Comparison of ENCODE assay signal across 10 mouse cellular contexts in the genomic region with DNA sequence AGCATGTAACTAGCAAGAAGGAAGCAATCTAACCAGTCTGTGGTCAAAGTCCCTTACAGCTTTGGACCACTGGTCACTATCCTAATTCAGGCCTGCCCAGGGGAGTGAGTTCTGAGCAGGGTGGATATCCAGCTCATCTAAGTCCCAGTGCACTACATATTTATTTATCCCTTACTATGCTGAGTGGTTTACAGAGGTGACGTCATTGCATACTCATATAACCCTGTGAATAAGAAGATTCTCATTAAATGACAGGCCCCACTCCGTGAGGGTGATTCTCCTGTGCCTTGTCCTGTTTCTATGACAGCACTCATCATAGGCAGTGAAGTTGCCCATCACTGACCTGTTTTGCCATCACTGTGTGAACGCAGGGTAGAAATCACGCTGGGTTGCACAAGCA. TPM values are rescaled to one million over a fixed set of nuclear protein-coding genes. Genes with fewer than 3 reads are reported as not detected.
A peak's percentile ranks its signal among the peaks of the same experiment; 100 is the strongest.
DNase-seq lines count a peak whose midpoint lies in the region; ATAC-seq and TF ChIP-seq lines count a peak whose summit lies in the region.
"Had no signal": no experiment of that assay in that cellular context is flagged by ENCODE, and none has a peak within 500 bp of the region (broad histone marks: within the 10 kb centered on the region; RNA-seq: fewer than 3 reads in every experiment).

No protein-coding gene starts in this region.

- H3K9me3 ChIP-seq in lung, embryonic 16.5 days (ENCODE audit: control insufficient read depth, low read length), result no peaks in the 10 kb centered on the region
- no peaks in the 10 kb centered on the region for H3K9me3 ChIP-seq in intestine, postnatal 0 days (ENCODE audit: control insufficient read depth)
- H3K9me3 ChIP-seq in stomach, postnatal 0 days (ENCODE audit: control insufficient read depth, low read length), result no peaks in the 10 kb centered on the region

- H3K9ac ChIP-seq in lung, embryonic 16.5 days (ENCODE audit: low read length), result no peak overlapping the region
- no peak overlapping the region for H3K9ac ChIP-seq in intestine, postnatal 0 days (ENCODE audit: low read depth, low read length)
- no peak overlapping the region for H3K9ac ChIP-seq in stomach, postnatal 0 days (ENCODE audit: low read length)

- ATAC-seq in lung, embryonic 16.5 days (ENCODE audit: low read depth), result no peak
- peak; percentile 7; the same call in 1 of the 2 replicates for ATAC-seq in intestine, postnatal 0 days
- ATAC-seq in stomach, postnatal 0 days (ENCODE audit: low FRiP score, low TSS enrichment), result no peak
- ATAC-seq in erythroblast, adult 5-6 weeks (replicated peaks; ENCODE audit: low FRiP score, poor library complexity, severe bottlenecking), result no peak

- no peak for DNase-seq in cerebellum, adult 2 months
- DNase-seq in cerebellum, postnatal 10 days, result no peak
- no peak for DNase-seq in lung, adult 2 months
- DNase-seq in stomach, postnatal 0 days (ENCODE audit: low spot score), result no peak
- no peak for DNase-seq in frontal cortex, postnatal 36 days (ENCODE audit: low spot score in 2 of 2)
- DNase-seq: cerebellum, adult 11 months had no signal

- no peak for TF ChIP-seq EP300 in stomach, postnatal 0 days (optimal IDR thresholded peaks at IDR 0.05)

- H3K36me3 ChIP-seq in lung, embryonic 16.5 days (ENCODE audit: control insufficient read depth, insufficient read depth, low read length), result peaks cover 18% of the 10 kb centered on the region
- H3K36me3 ChIP-seq in intestine, postnatal 0 days (ENCODE audit: control insufficient read depth, insufficient read depth), result peaks cover 46% of the 10 kb centered on the region
- H3K36me3 ChIP-seq in stomach, postnatal 0 days (ENCODE audit: control insufficient read depth, insufficient read depth, low read length), result peaks cover 22% of the 10 kb centered on the region

- no peaks in the 10 kb centered on the region for H3K27me3 ChIP-seq in cerebellum, adult 2 months (ENCODE audit: control insufficient read depth, insufficient read depth, low read length)
- no peaks in the 10 kb centered on the region for H3K27me3 ChIP-seq in lung, embryonic 16.5 days (ENCODE audit: control insufficient read depth, insufficient read depth, low read depth, low read length)
- no peaks in the 10 kb centered on the region for H3K27me3 ChIP-seq in intestine, postnatal 0 days (replicated peaks; ENCODE audit: control insufficient read depth, insufficient read depth, low read length)
- H3K27me3 ChIP-seq in stomach, postnatal 0 days (ENCODE audit: control insufficient read depth, insufficient read depth, low read length), result no peaks in the 10 kb centered on the region

- no peak for TF ChIP-seq POLR2A in cerebellum, adult 2 months (IDR thresholded peaks at IDR 0.05; ENCODE audit: borderline replicate concordance, insufficient read depth, low read length)
- TF ChIP-seq POLR2A in lung, adult 2 months (IDR thresholded peaks at IDR 0.05; ENCODE audit: borderline replicate concordance, extremely low read depth, low read depth, low read length), result no peak

- H3K27ac ChIP-seq in cerebellum, adult 2 months (ENCODE audit: insufficient read depth, low read length), result peak overlapping the region; percentile 40; the same call in 1 of the 2 replicates
- peak overlapping the region; percentile 70 for H3K27ac ChIP-seq in lung, embryonic 16.5 days (ENCODE audit: low read length)
- peak overlapping the region; percentile 64; the same call in 1 of the 2 replicates for H3K27ac ChIP-seq in intestine, postnatal 0 days (ENCODE audit: low read depth, low read length)
- peak overlapping the region; percentile 93 for H3K27ac ChIP-seq in stomach, postnatal 0 days (replicated peaks)

- WGBS in cerebellum, adult 2 months, result 58% methylated on average over 4 of the region's 4 CpGs
- WGBS in lung, embryonic 16.5 days, result 62% methylated on average over 4 of the region's 4 CpGs
- 62% methylated on average over 4 of the region's 4 CpGs for WGBS in lung, adult 2 months
- WGBS in intestine, postnatal 0 days, result 67% methylated on average over 4 of the region's 4 CpGs
- WGBS in stomach, postnatal 0 days, result 68% methylated on average over 4 of the region's 4 CpGs

- no peak overlapping the region for H3K4me3 ChIP-seq in cerebellum, adult 2 months (replicated peaks; ENCODE audit: insufficient read depth, low read depth, low read length)
- H3K4me3 ChIP-seq in lung, embryonic 16.5 days (ENCODE audit: low read length), result no peak overlapping the region
- no peak overlapping the region for H3K4me3 ChIP-seq in lung, adult 2 months (replicated peaks; ENCODE audit: extremely low read depth, low read depth, low read length)
- no peak overlapping the region for H3K4me3 ChIP-seq in intestine, postnatal 0 days (ENCODE audit: low read depth, low read length)
- no peak overlapping the region for H3K4me3 ChIP-seq in stomach, postnatal 0 days (ENCODE audit: low read depth, low read length)
- H3K4me3 ChIP-seq: myocyte had no signal

- H3K4me1 ChIP-seq in cerebellum, adult 2 months (ENCODE audit: control insufficient read depth, insufficient read depth, low read length), result peaks cover 66% of the 10 kb centered on the region
- peaks cover 67% of the 10 kb centered on the region for H3K4me1 ChIP-seq in lung, embryonic 16.5 days (replicated peaks; ENCODE audit: control insufficient read depth, insufficient read depth, low read length)
- peaks cover 55% of the 10 kb centered on the region for H3K4me1 ChIP-seq in lung, adult 2 months (ENCODE audit: control insufficient read depth, insufficient read depth, low read length)
- H3K4me1 ChIP-seq in intestine, postnatal 0 days (replicated peaks; ENCODE audit: control insufficient read depth, insufficient read depth, low read length), result peaks cover 11% of the 10 kb centered on the region
- peaks cover 37% of the 10 kb centered on the region for H3K4me1 ChIP-seq in stomach, postnatal 0 days (replicated peaks; ENCODE audit: control insufficient read depth, insufficient read depth)

- H3K4me2 ChIP-seq in lung, embryonic 16.5 days (ENCODE audit: low read depth, low read length), result peak overlapping the region; percentile 34
- no peak overlapping the region for H3K4me2 ChIP-seq in intestine, postnatal 0 days (replicated peaks; ENCODE audit: low read depth)
- no peak overlapping the region for H3K4me2 ChIP-seq in stomach, postnatal 0 days (replicated peaks; ENCODE audit: low read depth)

- TF ChIP-seq CTCF in cerebellum, adult 2 months (IDR thresholded peaks at IDR 0.05; ENCODE audit: borderline replicate concordance, insufficient read depth, low read depth, low read length), result no peak
- no peak for TF ChIP-seq CTCF in lung, adult 2 months (IDR thresholded peaks at IDR 0.05; ENCODE audit: insufficient read depth, low read length)
- no peak for TF ChIP-seq CTCF in intestine, postnatal 0 days (IDR thresholded peaks at IDR 0.05; ENCODE audit: low read depth)
- no peak for TF ChIP-seq CTCF in stomach, postnatal 0 days (IDR thresholded peaks at IDR 0.05; ENCODE audit: low read depth)

RNA-seq across cellular contexts. Expression of a gene that starts 8.5 kb away (rescaled TPM):
- polyA plus RNA-seq in cerebellum, adult 2 months (2012; rRNA removed), result 79.4 and 81.8 TPM in 2 replicates
- polyA plus RNA-seq in lung, embryonic 16.5 days (2015; fragmentation: Nextera tagmentation; extraction: Ambion mirVana), result 28.8 and 29.8 TPM in 2 replicates
- 37.5 and 40.7 TPM in 2 replicates for polyA plus RNA-seq in lung, adult 2 months (2012; rRNA removed)
- 10.0 and 11.7 TPM in 2 replicates for polyA plus RNA-seq in intestine, postnatal 0 days (2015; fragmentation: Nextera tagmentation; extraction: Ambion mirVana)
- 14.8 and 17.3 TPM in 2 replicates for polyA plus RNA-seq in stomach, postnatal 0 days (2015; fragmentation: Nextera tagmentation; extraction: Ambion mirVana)
- 0.19 and 0.63 TPM in 2 replicates for total RNA-seq in erythroblast, adult 5-6 weeks (2015; ENCODE audit: low replicate concordance)
- 1.3 and 1.5 TPM in 2 replicates for total RNA-seq in erythroblast, adult 5-6 weeks (2017; ENCODE audit: low replicate concordance)

RNA-seq across cellular contexts. Expression of a gene that starts 24.3 kb away (rescaled TPM):
- 349 TPM in 2 replicates for polyA plus RNA-seq in cerebellum, adult 2 months (2012; rRNA removed)
- 8.9 and 11.0 TPM in 2 replicates for polyA plus RNA-seq in lung, embryonic 16.5 days (2015; fragmentation: Nextera tagmentation; extraction: Ambion mirVana)
- polyA plus RNA-seq in lung, adult 2 months (2012; rRNA removed), result 18.3 and 23.2 TPM in 2 replicates
- polyA plus RNA-seq in intestine, postnatal 0 days (2015; fragmentation: Nextera tagmentation; extraction: Ambion mirVana), result 7.2 and 7.4 TPM in 2 replicates
- 10.3 and 12.5 TPM in 2 replicates for polyA plus RNA-seq in stomach, postnatal 0 days (2015; fragmentation: Nextera tagmentation; extraction: Ambion mirVana)
- total RNA-seq in erythroblast, adult 5-6 weeks (2015; ENCODE audit: low replicate concordance), result not detected in 2 replicates
- not detected in 2 replicates for total RNA-seq in erythroblast, adult 5-6 weeks (2017; ENCODE audit: low replicate concordance)

RNA-seq across cellular contexts. Expression of a gene that starts 35.0 kb away (rescaled TPM):
- 16.2 and 17.4 TPM in 2 replicates for polyA plus RNA-seq in cerebellum, adult 2 months (2012; rRNA removed)
- polyA plus RNA-seq in lung, embryonic 16.5 days (2015; fragmentation: Nextera tagmentation; extraction: Ambion mirVana), result 18.7 and 19.6 TPM in 2 replicates
- polyA plus RNA-seq in lung, adult 2 months (2012; rRNA removed), result 43.9 and 49.0 TPM in 2 replicates
- polyA plus RNA-seq in intestine, postnatal 0 days (2015; fragmentation: Nextera tagmentation; extraction: Ambion mirVana), result 51.9 and 59.2 TPM in 2 replicates
- 35.8 and 41.7 TPM in 2 replicates for polyA plus RNA-seq in stomach, postnatal 0 days (2015; fragmentation: Nextera tagmentation; extraction: Ambion mirVana)
- total RNA-seq in erythroblast, adult 5-6 weeks (2015; ENCODE audit: low replicate concordance), result 16.5 and 18.3 TPM in 2 replicates
- total RNA-seq in erythroblast, adult 5-6 weeks (2017; ENCODE audit: low replicate concordance), result 3.1 and 7.1 TPM in 2 replicates

RNA-seq across cellular contexts. Expression of a gene that starts 43.0 kb away (rescaled TPM):
- polyA plus RNA-seq in cerebellum, adult 2 months (2012; rRNA removed), result 6.4 and 6.9 TPM in 2 replicates
- 2.5 and 4.9 TPM in 2 replicates for polyA plus RNA-seq in lung, embryonic 16.5 days (2015; fragmentation: Nextera tagmentation; extraction: Ambion mirVana)
- polyA plus RNA-seq in lung, adult 2 months (2012; rRNA removed), result 3.2 and 3.3 TPM in 2 replicates
- polyA plus RNA-seq in intestine, postnatal 0 days (2015; fragmentation: Nextera tagmentation; extraction: Ambion mirVana), result 2.1 and 3.1 TPM in 2 replicates
- polyA plus RNA-seq in stomach, postnatal 0 days (2015; fragmentation: Nextera tagmentation; extraction: Ambion mirVana), result 1.7 and 2.3 TPM in 2 replicates
- not detected in 2 replicates for total RNA-seq in erythroblast, adult 5-6 weeks (2015; ENCODE audit: low replicate concordance)
- 0.70 and 4.0 TPM in 2 replicates for total RNA-seq in erythroblast, adult 5-6 weeks (2017; ENCODE audit: low replicate concordance)

RNA-seq across cellular contexts. Expression of a gene that starts 50.7 kb away (rescaled TPM):
- polyA plus RNA-seq in cerebellum, adult 2 months (2012; rRNA removed), result 0.62 and 1.4 TPM in 2 replicates
- polyA plus RNA-seq in lung, embryonic 16.5 days (2015; fragmentation: Nextera tagmentation; extraction: Ambion mirVana), result 20.4 and 20.9 TPM in 2 replicates
- 15.9 and 18.5 TPM in 2 replicates for polyA plus RNA-seq in lung, adult 2 months (2012; rRNA removed)
- 8.3 and 9.1 TPM in 2 replicates for polyA plus RNA-seq in intestine, postnatal 0 days (2015; fragmentation: Nextera tagmentation; extraction: Ambion mirVana)
- 8.7 and 9.4 TPM in 2 replicates for polyA plus RNA-seq in stomach, postnatal 0 days (2015; fragmentation: Nextera tagmentation; extraction: Ambion mirVana)
- 4.2 TPM in 1 of 2 replicates, not detected in the other for total RNA-seq in erythroblast, adult 5-6 weeks (2015; ENCODE audit: low replicate concordance)
- total RNA-seq in erythroblast, adult 5-6 weeks (2017; ENCODE audit: low replicate concordance), result not detected in 2 replicates

Comparison
In these comparisons a context has a peak if more than half of its experiments do, and no peak if none do; other contexts are left out.
1. H3K27ac ChIP-seq: peak in every context shown above with its lines; median percentile 93 in stomach, postnatal 0 days; 70 in lung, embryonic 16.5 days; 64 in intestine, postnatal 0 days; 40 in cerebellum, adult 2 months.
2. RNA of a gene that starts 24.3 kb away (polyA plus RNA-seq): 349 TPM in cerebellum, adult 2 months; 18.3 to 23.2 TPM in lung, adult 2 months, 8.9 to 11.0 TPM in lung, embryonic 16.5 days, 10.3 to 12.5 TPM in stomach, postnatal 0 days and 7.2 to 7.4 TPM in intestine, postnatal 0 days; every median in the first group is over 10 times any median in the second.